Mouse (Mus musculus): ENCODE results near the gene Wdr54. TPM values are rescaled to one million over a fixed set of nuclear protein-coding genes. Genes with fewer than 3 reads are reported as not detected.

The Wdr54 gene
- total and polyA plus RNA-seq, 2 experiments from 2014 or later, result 12.7 to 21.5 TPM

DNA sequence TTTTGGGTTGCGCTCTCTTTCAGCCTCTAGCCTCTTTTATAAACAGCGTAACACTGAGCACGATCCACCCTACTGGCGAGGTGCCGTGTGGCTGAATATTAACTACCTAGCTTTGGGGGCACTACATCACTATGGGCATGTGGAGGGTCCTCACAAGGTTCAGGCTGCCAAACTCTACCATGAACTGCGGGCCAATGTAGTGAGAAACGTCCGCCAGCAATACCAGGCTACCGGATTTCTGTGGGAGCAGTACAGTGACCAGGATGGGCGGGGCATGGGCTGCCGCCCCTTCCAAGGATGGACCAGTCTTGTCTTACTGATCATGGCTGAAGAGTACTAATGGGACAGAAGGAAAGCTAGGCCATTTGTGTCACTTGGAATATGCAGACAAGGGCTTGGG, 37.8 kb downstream of the Wdr54 start:
- H3K4me3 ChIP-seq (ENCODE audit: low read depth, low read length), result no peak overlapping the region
- no peak; the same call in 1 of the 2 replicates for TF ChIP-seq CTCF (IDR thresholded peaks at IDR 0.05)
- H3K9ac ChIP-seq (replicated peaks; ENCODE audit: low read length, poor library complexity, severe bottlenecking), result no peak overlapping the region
- no peak overlapping the region for H3K27ac ChIP-seq (ENCODE audit: low read depth, low read length)
- ATAC-seq (ENCODE audit: low FRiP score) (no peak), DNase-seq (ENCODE audit: low spot score) (no peak)
- WGBS, result 83% methylated on average over 11 of the region's 11 CpGs
- peaks cover 19% of the 10 kb centered on the region for H3K36me3 ChIP-seq (ENCODE audit: insufficient read depth, low read length)
- no peaks in the 10 kb centered on the region for H3K27me3 ChIP-seq (ENCODE audit: insufficient read depth, low read length)
- peaks cover 9% of the 10 kb centered on the region; the same call in 1 of the 2 replicates for H3K4me1 ChIP-seq (ENCODE audit: insufficient read depth, low read length)
- no peaks in the 10 kb centered on the region for H3K9me3 ChIP-seq (ENCODE audit: low read length)
- no peak overlapping the region for H3K4me2 ChIP-seq (ENCODE audit: low read depth, low read length, poor library complexity, severe bottlenecking)

DNA sequence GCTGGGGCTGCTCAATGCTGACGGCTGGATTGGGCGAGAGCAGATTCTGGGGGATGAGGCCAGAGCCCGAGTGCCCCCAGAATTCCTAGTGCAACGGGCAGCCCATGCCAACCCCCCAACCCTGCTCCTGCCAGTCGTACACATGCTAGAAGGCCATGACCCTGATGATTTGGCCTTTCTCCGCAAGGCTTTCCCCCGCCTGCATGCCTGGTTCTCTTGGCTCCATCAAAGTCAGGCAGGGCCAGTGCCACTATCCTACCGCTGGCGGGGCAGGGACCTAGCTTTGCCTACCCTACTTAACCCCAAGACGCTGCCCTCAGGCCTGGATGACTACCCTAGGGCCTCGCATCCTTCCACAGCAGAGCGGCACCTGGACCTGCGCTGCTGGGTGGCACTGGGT, 38.6 kb downstream of the Wdr54 start:
- peaks cover 9% of the 10 kb centered on the region; the same call in 1 of the 2 replicates for H3K4me1 ChIP-seq (ENCODE audit: insufficient read depth, low read length)
- no peak overlapping the region for H3K27ac ChIP-seq (ENCODE audit: low read depth, low read length)
- no peak overlapping the region for H3K4me2 ChIP-seq (ENCODE audit: low read depth, low read length, poor library complexity, severe bottlenecking)
- H3K27me3 ChIP-seq (ENCODE audit: insufficient read depth, low read length), result no peaks in the 10 kb centered on the region
- no peak overlapping the region for H3K4me3 ChIP-seq (ENCODE audit: low read depth, low read length)
- WGBS, result 90% methylated on average over 13 of the region's 13 CpGs
- ATAC-seq (ENCODE audit: low FRiP score) (no peak), DNase-seq (ENCODE audit: low spot score) (no peak)
- H3K9ac ChIP-seq (replicated peaks; ENCODE audit: low read length, poor library complexity, severe bottlenecking), result no peak overlapping the region
- peaks cover 19% of the 10 kb centered on the region for H3K36me3 ChIP-seq (ENCODE audit: insufficient read depth, low read length)
- no peaks in the 10 kb centered on the region for H3K9me3 ChIP-seq (ENCODE audit: low read length)
- TF ChIP-seq CTCF (IDR thresholded peaks at IDR 0.05), result no peak

DNA sequence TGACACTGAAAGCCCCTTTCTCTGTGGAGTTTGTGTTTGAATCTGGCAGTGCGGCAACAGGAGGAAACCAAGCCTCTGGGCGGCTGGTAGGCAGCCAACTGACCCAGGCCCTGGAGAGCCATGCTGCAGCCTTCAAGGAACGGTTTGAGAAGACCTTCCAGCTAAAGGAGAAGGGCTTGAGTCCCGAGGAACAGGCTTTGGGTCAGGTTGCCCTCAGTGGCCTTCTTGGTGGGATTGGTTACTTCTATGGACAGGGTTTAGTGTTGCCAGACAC, 39.1 kb downstream of the Wdr54 start:
- no peak overlapping the region for H3K9ac ChIP-seq (replicated peaks; ENCODE audit: low read length, poor library complexity, severe bottlenecking)
- H3K4me1 ChIP-seq (ENCODE audit: insufficient read depth, low read length), result peaks cover 9% of the 10 kb centered on the region; the same call in 1 of the 2 replicates
- H3K4me3 ChIP-seq (ENCODE audit: low read depth, low read length), result no peak overlapping the region
- ATAC-seq (ENCODE audit: low FRiP score) (no peak), DNase-seq (ENCODE audit: low spot score) (no peak)
- no peak overlapping the region for H3K4me2 ChIP-seq (ENCODE audit: low read depth, low read length, poor library complexity, severe bottlenecking)
- TF ChIP-seq CTCF (IDR thresholded peaks at IDR 0.05), result no peak
- peaks cover 19% of the 10 kb centered on the region for H3K36me3 ChIP-seq (ENCODE audit: insufficient read depth, low read length)
- no peaks in the 10 kb centered on the region for H3K9me3 ChIP-seq (ENCODE audit: low read length)
- WGBS, result 87% methylated on average over 4 of the region's 4 CpGs
- H3K27me3 ChIP-seq (ENCODE audit: insufficient read depth, low read length), result no peaks in the 10 kb centered on the region
- H3K27ac ChIP-seq (ENCODE audit: low read depth, low read length), result no peak overlapping the region

DNA sequence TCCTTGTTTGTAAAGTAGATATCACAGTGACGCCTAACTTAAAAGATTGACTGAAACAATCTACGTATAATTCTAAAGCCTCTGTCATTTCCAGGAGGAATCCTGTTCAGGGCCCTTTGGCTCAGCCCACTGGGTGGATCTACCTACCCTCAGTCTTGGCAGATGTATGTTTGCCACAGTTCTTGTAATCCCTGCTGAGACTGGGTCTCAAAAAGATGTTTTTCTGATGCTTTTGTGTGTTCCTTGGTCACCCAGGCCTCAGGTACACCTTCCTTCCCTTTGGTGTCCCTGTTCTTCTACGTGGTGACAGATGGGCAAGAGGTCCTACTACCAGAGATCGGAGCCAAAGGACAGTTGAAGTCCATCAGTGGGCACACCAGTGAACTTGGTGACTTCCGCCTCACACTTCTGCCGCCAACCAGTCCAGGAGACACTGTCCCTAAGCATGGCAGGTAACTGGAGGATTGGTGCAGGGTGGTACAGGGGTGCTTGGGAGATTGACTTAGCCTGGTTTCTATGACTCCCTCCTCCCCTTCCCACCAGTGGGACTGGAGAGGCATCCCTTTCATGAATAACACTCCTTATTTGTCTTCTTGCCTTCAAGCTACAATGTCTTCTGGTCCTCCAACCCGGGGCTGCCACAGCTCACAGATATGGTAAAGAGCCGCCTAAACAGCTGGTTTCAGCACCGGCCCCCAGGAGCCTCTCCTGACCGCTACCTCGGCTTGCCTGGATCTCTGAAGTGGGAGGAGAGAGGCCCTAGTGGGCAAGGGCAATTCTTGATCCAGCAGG, 39.6 kb downstream of the Wdr54 start:
- Histone ChIP-seq H3K36me3 (ENCODE audit: insufficient read depth, low read length) (peaks cover 19% of the 10 kb centered on the region), H3K27me3 (ENCODE audit: insufficient read depth, low read length) (no peaks in the 10 kb centered on the region), H3K4me1 (ENCODE audit: insufficient read depth, low read length) (peaks cover 9% of the 10 kb centered on the region; the same call in 1 of the 2 replicates), H3K9me3 (ENCODE audit: low read length) (no peaks in the 10 kb centered on the region), H3K4me2 (ENCODE audit: low read depth, low read length, poor library complexity, severe bottlenecking) (peak overlapping the region; percentile 94), H3K9ac (replicated peaks; ENCODE audit: low read length, poor library complexity, severe bottlenecking) (peak overlapping the region; percentile 66), H3K4me3 (ENCODE audit: low read depth, low read length) (peak overlapping the region; percentile 72), H3K27ac (ENCODE audit: low read depth, low read length) (no peak overlapping the region; the same call in 1 of the 2 replicates)
- TF ChIP-seq CTCF (IDR thresholded peaks at IDR 0.05), result no peak
- WGBS, result 75% methylated on average over 11 of the region's 11 CpGs
- DNase-seq (ENCODE audit: low spot score) (no peak), ATAC-seq (ENCODE audit: low FRiP score) (no peak)

DNA sequence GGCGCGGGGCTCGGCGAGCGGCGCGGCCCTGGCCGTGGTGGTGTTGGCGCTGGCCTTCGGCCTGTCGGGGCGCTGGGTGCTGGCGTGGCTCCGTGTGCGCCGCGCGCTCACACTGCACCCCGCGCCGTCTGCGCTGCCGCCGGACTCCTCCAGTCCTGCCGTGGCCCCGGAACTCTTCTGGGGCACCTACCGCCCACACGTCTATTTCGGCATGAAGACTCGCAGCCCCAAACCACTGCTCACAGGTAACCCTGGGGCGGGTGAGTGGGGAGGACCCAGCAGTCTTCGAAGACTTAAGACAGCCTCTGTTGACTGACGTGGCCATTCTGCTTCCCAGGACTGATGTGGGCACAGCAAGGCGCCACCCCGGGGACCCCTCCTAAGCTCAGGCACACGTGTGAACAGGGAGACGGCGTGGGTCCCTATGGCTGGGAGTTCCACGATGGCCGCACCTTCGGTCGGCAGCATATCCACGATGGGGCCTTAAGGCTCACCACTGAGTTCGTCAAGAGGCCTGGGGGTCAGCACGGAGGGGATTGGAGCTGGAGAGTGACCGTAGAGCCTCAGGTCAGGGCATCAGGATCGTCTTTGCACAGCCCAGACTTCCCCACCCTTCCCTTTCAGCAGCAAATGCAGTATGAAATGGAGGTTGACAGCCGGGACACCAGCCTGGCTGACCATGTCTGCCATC, 40.4 kb downstream of the Wdr54 start:
- Histone ChIP-seq H3K27ac (ENCODE audit: low read depth, low read length) (peak overlapping the region; percentile 82), H3K4me1 (ENCODE audit: insufficient read depth, low read length) (peaks cover 9% of the 10 kb centered on the region; the same call in 1 of the 2 replicates), H3K9me3 (ENCODE audit: low read length) (no peaks in the 10 kb centered on the region), H3K36me3 (ENCODE audit: insufficient read depth, low read length) (peaks cover 19% of the 10 kb centered on the region), H3K27me3 (ENCODE audit: insufficient read depth, low read length) (no peaks in the 10 kb centered on the region), H3K4me2 (ENCODE audit: low read depth, low read length, poor library complexity, severe bottlenecking) (peak overlapping the region; percentile 94), H3K4me3 (ENCODE audit: low read depth, low read length) (peak overlapping the region; percentile 72), H3K9ac (replicated peaks; ENCODE audit: low read length, poor library complexity, severe bottlenecking) (peak overlapping the region; percentile 66)
- no peak for TF ChIP-seq CTCF (IDR thresholded peaks at IDR 0.05)
- WGBS, result 2% methylated on average over 34 of the region's 48 CpGs
- peak; percentile 23 for DNase-seq (ENCODE audit: low spot score)
- ATAC-seq (ENCODE audit: low FRiP score), result peak; percentile 64

Measured in midbrain, postnatal 0 days (tissue).